Mouse (Mus musculus) erythroblast, embryonic 14.5 days (primary cell): ENCODE data around the gene Mefv.

Experiments
- GATA1 ChIP-seq: IDR thresholded peaks from 2 replicates; pipeline ENCODE4 v1.6.1; 2012; ENCODE audit warnings: low read length, inconsistent platforms, mixed read lengths
- TAL1 ChIP-seq: IDR thresholded peaks from 3 replicates; pipeline ENCODE4 v1.6.1; 2012; ENCODE audit warnings: low read length, inconsistent platforms, mixed read lengths

- no peak for TF ChIP-seq TAL1
- TF ChIP-seq GATA1: no peak
These were observed 3.2 kb downstream of the Mefv start for GRCm38 (mm10) chr16:3714731-3715130.
